Mouse (Mus musculus): ENCODE data around the gene Olfr117.
"Not testable (repeated sequence)": the region's sequence is repeated elsewhere in the genome, so short reads cannot be mapped to it uniquely, and the experiment has no call there.

The Olfr117 gene

DNA sequence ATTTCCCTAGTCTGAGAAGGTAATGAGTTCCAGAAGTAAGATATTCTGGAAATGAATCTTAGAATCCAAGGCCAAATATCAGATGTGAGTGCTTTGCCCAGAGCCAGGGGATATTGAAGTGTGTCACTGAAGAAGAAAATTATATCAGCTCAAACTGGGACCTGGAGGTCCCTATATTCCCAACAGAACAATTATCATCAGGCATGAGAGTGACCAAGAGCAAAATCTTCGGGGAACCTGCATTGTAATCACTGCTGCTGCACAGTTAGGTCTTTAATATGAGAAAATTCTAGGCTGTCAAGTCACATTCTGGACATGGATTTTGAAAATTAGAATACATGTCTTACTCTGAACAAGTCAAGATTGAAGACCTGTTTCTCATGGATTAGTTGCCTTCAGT, at the start of gene Olfr117:
Gene Olfr117, minus strand, starts transcription at position 101 of the 400 bp plus-strand sequence.
- no peak for DNase-seq (ENCODE audit: low spot score in 2 of 2)

DNA sequence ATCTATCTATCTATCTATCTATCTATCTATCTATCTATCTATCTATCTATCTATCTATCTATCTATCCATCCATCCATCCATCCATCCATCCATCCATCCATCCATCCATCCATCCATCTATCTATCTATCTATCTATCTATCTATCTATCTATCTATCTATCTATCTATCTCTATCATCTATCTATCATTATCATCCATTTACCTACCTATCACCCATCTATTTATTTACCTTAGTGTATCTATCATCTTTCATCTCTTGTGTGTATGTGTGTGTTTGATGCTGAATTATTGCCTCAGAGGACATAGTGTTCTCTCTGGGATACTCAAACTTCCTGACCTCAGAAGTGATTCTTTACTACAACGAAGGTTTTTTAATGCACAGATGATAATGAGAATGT, 32.7 kb upstream of the Olfr117 start, which contains the start of gene Olfr119:
Gene Olfr119, plus strand, starts transcription at position 301 of the 400 bp plus-strand sequence.
- not testable (repeated sequence) for DNase-seq (ENCODE audit: low spot score in 2 of 2)

DNA sequence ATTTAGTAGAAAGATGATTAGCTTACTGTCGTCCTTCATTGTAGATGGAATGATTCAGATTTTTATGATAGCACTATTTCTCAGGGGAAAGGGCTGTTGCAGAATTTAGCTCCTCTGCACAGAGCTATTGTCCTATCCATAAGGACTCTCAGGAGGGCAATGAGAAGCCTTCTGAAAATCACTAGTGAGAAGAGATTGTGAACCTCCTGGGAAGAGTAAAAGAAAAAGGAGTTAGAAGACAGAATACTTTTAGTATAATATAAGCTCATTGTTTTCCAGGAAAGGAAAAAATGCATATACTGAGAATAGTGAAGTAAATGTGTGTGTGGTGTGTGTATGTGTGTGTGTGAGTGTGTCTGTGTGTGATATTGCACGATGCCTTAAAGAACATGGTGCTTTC, 3.1 kb upstream of the Olfr117 start, which contains the start of gene Olfr118:
Gene Olfr118, plus strand, starts transcription at position 301 of the 400 bp plus-strand sequence.
- no peak for DNase-seq (ENCODE audit: low spot score in 2 of 2)

DNA sequence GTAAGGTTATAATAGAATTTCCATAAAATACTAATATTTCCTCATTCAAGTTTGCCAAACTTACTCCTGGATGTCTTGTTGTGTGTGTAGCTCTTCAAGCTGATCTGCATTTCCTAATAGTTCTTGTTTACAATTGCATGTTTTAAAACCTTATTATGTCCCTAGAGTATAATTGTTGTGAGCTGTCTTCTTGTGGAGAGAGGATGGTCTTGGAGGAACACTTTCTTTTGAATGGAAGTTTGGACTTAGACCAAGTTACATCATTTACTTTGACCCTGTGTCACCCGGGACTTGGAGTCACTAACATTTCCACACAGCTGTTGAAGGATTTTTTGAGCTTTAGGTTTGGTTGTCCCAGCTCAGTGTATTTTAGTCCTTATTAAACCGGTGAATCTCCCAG, 36.6 kb downstream of the Olfr117 start, which contains the start of the genes Olfr115 and Olfr116:
Gene Olfr115, minus strand, starts transcription at position 101 of the 400 bp plus-strand sequence.
Gene Olfr116, minus strand, starts transcription at position 191 of the 400 bp plus-strand sequence.
- no peak for DNase-seq (ENCODE audit: low spot score in 2 of 2)

Measured in spleen, postnatal 10 days (tissue).